Mouse (Mus musculus): ENCODE measurements around the gene Dhx35. TPM values are rescaled to one million over a fixed set of nuclear protein-coding genes. Genes with fewer than 3 reads are reported as not detected.

Gene Dhx35
- total RNA-seq (2021): 10 to 100 TPM; 16.9 to 18.4 TPM

DNA sequence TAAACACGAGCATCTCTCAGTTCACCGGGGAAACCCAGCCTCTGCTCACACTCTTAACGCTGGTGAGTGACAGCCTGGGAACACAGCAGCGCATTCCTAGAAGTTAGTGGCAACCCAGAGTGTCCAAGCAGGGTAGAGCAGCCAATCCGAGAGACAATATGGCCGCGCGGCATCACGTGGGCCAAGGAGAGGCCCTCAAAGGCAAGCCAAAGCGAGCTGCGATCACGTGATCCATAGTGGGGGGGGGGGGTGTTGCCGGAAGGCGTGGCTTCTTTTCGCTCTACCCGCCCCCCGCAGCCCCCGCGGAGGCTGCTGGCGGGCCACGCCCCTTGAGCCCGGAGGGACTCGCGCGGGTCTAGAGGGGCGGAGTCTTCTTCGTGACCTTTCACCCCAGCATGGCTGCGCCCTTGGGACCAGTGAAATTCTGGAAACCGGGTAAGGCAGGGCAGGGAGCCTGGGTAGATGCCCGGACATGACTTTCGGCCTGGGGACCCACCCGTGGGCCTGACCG is at the start of gene Dhx35:
Gene Dhx35 (plus strand): TSS at position 314 of the 511 bp plus-strand sequence.
- intact Hi-C loops (cut with DNase I): no loop called here
- DNase-seq: peak; percentile 87 to 91

DNA sequence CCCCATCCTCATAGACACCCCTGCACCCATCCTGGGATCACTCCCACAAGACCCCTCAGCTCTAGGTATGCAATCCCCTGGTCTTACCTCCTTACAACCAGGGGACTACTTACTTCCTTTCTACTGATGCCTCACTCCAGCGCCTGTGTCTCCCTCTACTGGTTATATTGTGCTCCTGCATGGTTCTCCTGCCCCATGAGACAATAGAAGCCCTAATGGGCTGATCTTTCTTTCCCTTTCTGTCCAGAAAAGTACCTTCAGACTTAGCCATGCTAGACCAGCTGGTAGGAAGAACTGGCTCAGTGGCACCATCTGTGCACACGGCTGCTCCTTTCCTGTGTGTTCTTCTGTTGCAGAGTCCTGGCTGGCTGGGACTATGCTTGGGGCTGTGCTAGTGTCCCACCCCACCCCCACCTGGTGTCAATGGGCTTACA is 49.5 kb upstream of the Dhx35 start:
- intact Hi-C loops (cut with DNase I): loop anchor here (1.0 to 5.0 kb wide), 3 partner anchors 76 to 193 kb away; no protein-coding TSS in a partner anchor
- DNase-seq: no peak

DNA sequence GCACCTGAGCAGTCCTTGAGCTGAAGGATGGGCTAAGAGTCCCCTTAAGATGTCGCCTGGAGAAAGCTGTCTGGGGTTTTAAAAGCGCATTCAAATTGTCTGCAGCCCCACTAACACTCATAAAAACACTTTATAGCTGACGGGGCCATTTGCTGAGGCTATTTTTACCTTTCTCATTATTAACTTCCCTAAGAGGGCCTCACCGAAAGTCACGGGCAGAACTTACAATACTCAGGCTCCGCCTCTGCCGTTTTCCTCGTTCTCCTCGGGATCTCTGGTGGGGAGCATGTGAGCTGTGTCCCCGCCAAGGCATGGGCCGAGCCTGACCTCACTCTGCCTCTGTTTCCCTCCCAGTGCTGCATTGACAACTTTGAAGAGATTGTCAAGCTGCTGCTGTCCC is 48.4 kb upstream of the Dhx35 start:
- no peak for DNase-seq
- intact Hi-C loops (cut with DNase I): loop anchor here (5.0 kb wide), 1 partner anchor 194 kb away; no protein-coding TSS in a partner anchor

DNA sequence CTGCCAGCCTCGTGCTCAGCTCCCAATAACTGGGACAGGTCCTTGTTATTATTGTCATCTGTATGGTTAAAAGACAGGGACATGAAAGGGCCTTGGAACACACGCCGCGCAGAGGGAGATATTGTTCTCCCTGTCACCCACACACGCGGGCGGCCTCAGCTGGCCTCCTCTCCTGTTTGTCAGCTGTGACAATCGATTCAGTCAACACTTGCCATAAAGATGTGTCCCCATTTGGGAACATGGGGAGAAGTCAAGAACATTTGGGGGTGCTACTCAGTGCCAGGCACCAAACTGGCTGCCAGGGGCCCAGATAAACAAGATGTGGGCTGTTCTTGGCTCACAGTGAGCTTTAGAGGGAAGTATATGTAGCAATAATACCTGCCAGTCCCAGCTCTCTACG is 45.2 kb upstream of the Dhx35 start:
- intact Hi-C loops (cut with DNase I): loop anchor here (5.0 kb wide), 1 partner anchor 197 kb away; no protein-coding TSS in a partner anchor
- no peak for DNase-seq

DNA sequence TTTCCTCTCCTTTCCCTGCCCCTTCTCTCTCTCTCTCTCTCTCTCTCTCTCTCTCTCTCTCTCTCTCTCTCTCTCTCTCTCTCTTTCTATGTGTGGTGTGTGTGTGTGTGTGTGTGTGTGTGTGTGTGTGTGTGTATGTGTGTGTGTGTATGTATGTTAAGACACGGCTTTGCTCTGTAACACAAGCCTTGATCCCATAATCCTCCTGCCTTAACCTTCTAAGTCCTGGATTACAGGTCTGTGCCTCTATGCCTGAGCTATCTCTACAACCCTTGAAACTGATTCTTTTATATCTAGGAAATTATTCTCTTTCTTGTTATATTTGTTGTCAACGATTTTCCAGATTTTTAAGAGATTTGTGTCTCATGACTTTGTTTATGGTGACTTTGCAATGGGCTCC is 34.4 kb upstream of the Dhx35 start:
- no peak for DNase-seq
- intact Hi-C loops (cut with DNase I): no loop called here

DNA sequence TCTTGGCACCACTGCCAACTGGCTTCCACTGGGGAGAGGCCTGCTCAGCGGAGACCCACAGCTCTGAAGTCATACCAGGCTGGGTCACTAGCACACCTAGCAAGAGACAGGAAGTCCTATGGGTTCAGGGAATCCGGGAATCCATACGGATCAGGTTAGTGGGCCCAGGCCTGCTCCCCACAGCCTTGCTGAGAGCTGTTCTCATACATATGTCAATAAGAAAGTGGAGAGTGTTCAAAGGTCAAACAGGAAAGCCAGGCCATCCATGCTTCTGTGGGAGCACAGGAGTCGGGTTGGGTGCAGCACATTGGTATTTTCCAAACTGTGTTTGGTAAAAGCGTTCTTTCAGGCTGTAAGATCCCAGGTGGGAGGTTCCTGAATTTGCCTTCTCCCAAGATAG is 32.3 kb upstream of the Dhx35 start:
- intact Hi-C loops (cut with DNase I): no loop called here
- DNase-seq: no peak

DNA sequence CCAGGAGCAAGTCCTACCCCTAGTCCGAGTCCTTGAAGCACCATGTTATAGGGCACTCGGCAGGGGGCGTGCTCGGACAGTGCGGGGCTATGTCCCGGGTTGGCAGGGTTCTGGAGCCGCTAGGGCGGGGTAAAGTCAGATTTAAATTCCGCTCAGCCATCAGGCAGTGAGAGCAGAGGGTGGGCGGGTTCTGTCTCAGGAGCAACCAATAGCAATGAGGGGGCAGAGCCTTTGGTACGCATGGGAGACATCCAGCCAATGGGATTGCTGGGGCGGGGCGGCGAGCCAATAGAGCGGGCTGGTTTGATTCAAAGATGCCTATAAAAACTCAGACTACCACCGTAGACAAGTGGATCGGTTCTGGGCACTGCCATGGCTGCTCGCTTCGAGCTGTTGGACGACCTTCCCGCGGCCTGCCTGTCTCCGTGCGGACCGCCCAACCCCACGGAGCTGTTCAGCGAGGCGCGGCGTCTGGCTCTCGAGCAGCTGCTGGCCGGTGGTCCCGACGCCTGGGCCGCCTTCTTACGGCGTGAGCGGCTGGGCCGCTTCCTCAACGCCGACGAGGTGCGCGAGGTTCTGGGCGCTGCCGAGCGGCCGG is 26.8 kb upstream of the Dhx35 start, which contains the start of gene Fam83d:
Gene Fam83d (plus strand): TSS at position 352 of the 598 bp plus-strand sequence.
- intact Hi-C loops (cut with DNase I): loop anchor here (2.0 kb wide), 1 partner anchor 85 kb away; no protein-coding TSS in a partner anchor
- peak; percentile 91 for DNase-seq

DNA sequence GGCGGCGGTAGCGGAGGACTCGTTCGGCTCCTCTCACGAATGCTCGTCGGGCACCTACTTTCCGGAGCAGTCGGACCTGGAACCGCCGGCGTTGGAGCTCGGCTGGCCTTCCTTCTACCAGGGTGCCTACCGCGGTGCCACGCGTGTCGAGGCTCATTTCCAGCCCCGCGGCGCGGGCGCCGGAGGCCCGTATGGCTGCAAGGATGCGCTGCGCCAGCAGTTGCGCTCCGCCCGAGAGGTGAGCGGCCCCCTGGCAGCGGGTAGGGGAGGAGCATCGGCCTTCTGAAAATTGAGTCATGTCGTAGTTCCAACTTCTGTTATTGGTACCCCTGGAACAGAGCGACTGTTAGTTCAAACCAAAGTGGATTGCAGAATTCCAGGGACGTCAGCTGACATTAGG is 26.3 kb upstream of the Dhx35 start:
- DNase-seq: no peak
- intact Hi-C loops (cut with DNase I): no loop called here

DNA sequence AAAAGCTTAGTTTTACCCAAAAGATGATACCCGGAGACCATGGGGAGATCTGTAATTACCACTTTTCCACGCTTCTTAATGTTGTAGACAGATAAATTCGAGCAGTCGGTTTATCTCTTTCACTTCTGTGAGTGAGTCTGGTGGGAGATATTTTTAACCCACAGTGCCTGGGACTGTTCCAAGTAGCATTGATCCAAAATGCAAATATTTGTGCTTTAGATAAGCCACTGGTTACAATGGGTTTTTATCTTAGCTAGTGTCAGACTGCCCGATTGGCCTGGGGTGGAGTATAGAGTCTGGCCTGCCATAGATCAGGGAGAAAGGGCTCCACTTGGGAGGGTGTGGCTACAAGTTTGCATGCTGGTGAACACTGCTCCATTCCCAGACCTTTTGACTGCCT is 25.8 kb upstream of the Dhx35 start:
- no peak for DNase-seq

DNA sequence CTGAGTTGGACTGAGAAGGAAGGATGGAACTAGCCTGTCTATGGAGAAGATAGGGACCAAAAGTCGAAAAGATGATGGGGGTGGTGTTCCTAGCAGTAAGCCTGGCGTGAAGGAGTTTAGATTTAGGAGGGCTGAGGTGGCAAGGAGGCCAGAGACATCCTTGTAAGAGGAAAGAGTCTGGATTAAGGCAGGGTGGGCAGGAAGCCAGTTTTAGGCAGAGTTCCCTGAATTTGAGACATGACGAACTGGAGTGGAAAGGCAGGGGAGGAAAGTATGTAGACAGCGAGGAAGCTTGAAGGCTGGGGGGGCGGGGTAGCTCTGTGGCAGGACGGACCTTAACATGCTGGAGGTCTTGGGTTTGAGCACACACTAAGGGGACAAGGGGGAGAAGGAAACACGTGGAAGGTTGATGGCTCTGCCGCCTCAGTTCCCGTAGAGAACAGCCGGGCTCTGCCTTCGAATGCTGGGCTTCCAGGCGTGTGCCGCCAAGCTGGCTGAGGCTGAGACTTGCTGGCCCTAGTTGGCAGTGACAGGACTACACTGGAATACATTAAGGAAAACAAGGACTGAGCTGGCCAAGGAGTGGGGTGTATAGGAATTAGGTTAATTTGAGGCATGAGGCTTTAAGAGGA is 24.4 kb upstream of the Dhx35 start:
- intact Hi-C loops (cut with DNase I): loop anchor here (2.0 kb wide), 1 partner anchor 21 kb away; no protein-coding TSS in a partner anchor
- DNase-seq: no peak

More for the DNA sequence above, 25.8 kb upstream of the Dhx35 start:
- intact Hi-C loops (cut with DNase I): no loop called here

DNA sequence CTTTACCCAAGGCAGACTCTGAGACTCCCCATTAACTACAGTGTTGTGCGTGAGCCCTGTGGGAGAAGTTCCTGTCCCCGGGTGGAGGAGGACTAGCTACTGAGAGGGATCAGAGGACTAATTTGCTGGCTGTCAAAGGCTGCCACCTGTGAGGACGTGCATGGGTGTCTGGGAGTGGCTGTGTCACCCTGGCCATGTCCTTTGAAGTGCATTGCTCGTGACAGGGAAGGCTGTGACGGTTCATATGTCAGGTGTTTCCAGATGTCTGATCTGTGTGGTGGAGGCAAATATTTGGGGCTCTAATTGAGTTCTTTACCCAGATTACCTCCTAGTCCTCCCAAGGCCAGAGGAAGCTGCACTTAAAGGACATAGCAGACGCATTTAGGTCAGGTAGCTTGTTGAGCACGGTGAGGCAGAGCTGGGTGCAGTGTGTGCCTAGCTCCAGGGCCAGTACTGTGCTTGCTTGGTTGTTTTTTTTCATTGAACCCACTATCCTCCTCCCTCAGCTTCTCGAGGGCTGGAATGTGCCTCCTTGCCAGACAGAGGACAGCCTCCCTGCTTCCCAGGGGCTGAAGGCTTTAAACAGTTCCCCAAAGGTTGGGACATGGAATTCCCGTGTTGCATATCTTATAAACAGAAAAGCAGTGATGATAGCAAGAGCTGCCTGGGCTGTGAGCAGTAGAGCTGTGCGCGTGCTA is 23.4 kb upstream of the Dhx35 start:
- DNase-seq: no peak
- intact Hi-C loops (cut with DNase I): loop anchor here (2.0 kb wide), 1 partner anchor 20 kb away; no protein-coding TSS in a partner anchor

DNA sequence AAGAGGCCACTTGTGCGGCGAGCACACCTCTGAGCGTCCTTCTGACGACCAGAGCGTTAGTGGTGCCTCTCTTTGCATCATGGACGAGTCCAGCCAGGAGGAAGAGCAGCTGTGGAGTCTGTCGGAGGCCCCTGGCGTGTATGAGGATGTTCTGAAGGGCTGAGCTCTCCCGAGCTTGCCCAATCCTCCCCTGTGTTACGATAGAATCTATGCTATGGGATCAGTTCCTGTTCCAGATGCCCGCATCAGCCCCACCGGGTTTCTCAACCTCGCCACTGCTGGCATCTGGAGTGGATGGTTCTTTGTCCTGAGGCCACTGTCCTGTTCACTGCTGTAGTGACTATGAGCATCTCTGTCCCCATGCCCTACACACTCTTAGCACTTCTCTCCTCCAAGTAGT is 21.8 kb upstream of the Dhx35 start:
- DNase-seq: no peak
- intact Hi-C loops (cut with DNase I): no loop called here

DNA sequence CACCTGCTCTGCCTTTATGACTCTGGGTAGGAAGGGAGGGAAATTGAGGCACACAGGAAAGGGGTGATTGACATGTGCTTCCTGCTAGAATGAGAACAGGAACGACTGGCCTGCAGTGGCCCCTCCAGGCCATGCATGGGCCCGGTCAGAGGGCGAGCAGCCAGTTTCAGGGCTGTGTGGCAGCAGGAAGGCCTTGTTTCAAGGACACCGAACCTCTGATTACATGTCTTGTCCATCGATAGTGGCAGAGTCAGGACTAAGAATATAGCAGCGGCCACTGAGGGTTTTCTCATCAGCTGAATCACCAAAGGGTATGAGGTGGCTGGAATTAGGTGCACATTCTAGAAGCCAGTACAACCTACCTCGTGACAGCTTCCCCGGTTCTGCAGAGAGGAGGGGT is 19.7 kb upstream of the Dhx35 start:
- intact Hi-C loops (cut with DNase I): no loop called here
- DNase-seq: no peak

DNA sequence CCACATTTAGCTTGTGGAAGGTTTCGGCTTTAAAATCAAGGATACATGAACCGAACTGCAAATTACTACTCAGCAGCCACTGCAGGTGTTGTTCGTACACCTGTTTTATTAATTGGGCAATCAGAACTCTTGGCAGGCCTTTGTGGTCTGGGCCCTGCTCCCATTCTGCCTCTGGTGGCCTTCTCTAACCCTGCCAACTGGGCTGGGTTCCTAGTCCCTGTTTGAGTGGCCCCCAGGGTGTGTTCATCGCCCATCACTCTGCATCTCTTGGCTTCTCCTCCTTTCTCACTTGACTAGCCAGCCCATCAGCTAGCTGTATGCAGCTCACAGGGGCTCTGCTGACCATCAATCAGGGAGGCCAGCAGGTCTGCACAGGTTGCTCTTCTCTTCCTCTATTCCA is 17.9 kb upstream of the Dhx35 start:
- intact Hi-C loops (cut with DNase I): no loop called here
- DNase-seq: no peak

DNA sequence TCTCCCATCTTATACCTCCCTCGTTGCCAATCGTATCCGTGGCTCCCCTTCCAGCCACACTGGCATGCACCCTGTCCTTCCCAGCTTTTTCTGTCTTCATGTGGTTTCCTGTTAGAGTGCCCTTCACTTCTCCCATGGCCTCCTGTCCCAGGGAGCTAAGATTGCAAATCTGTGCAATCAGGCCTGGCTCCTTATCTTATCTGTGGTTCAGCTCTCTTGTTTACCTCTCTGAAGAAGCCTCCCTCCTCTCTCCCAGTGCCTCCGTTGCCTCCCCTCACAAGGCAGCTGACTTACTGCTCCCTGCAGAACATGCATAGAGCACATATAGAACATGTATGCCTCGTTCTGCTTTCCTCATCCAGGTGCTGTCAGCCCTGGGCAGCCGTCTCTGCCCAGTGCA is 17.1 kb upstream of the Dhx35 start:
- no peak for DNase-seq
- intact Hi-C loops (cut with DNase I): no loop called here

DNA sequence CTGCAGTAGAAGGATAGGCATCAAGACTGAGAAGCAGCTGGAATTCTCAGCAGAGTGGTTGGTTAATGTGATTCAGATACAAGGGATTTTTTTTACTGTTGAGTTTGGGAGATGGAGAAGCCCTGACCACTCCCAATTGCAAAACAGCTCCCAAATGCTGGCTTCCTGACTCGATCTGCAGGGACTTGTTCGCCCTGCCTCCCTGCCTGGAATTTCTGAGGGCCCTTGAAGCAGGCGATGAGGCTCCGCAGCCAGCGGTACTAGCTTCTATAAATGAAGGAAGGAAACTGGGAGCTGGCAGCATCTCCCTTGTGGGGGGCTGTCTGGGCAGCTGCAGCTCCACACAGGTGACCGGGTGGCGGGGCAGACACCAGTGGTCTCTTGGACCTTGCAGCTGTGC is 16.3 kb upstream of the Dhx35 start:
- intact Hi-C loops (cut with DNase I): no loop called here
- no peak for DNase-seq

DNA sequence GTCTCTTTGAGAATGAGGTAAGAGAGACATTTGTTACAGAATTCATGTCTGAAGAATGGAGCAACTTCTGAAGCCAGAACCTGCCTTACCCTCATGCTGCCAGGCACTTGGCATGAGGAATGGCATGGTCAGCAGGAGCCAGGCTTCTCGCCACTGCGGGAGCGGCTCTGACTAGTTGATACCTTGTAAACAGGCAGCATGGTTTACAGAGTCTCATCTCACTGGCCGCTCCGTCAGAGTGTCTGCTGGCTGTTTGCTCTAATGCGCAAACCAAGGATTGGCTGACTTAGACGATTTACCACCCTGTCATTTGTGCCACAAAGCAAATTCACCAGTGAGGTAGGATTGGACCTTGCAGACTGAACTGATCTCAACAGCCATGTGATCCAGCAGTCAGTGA is 13.5 kb upstream of the Dhx35 start:
- intact Hi-C loops (cut with DNase I): no loop called here
- no peak for DNase-seq

DNA sequence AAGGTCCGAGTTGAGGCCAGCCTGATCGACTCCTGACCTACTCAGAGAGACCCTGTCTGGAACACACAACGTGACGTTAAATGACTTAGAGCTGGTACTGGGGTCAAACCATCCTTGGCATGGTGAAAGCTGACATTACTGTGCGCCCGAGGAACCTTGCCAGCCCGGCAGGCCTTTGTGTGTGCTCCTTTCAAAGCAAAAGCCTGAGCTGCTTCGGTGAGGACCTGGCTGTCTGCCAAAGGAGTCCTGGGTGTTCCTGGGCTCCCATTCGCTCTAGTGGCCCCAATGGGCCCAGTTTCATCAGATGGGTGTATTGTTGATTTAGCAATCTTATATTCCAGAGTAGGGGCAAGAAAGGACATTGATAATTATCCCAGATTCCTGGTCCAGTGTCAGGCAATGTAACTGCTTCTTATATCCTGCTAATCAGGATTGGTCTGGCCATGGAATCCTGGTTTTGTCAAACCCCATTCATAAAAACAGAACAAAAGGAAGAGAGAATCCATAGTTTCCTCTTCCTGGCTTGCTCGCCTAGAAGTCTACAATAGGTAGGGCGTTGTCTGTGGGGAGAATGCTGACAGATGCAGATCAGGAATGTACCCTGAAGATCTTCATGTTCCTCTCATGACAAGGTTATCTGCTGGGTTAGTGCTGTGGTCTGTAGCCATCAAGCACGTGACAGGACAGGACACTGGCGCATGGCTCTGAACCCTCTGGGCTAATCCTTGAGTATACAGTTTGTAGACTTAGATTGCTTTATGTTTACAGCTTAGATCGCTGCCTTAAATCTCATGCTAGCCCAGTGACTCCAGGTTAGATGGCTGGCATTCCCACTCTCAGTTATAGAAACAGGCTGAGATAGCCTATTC is 7.4 kb upstream of the Dhx35 start:
- intact Hi-C loops (cut with DNase I): no loop called here
- DNase-seq: no peak

DNA sequence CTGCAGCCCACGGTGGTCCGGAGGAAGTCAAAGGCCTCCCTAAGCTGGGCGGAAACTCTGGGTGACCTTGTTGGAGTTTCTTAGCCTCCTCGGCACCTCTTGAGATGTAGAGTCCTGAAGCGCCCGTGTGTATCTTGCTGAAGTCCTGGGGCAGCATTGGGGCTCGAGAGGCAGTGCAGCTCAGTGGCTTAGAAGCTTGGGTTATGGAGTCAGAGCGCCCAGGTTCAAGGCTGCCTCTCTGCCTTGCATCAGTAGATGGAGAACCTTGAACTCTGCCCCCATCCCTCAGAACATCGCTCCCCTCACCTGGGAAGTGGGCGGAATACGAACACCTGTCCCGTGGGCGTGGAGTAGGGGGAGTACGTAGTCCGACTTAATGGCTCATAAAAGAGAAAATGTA is 436 bp downstream of the Dhx35 start:
- DNase-seq: no peak
- intact Hi-C loops (cut with DNase I): no loop called here

DNA sequence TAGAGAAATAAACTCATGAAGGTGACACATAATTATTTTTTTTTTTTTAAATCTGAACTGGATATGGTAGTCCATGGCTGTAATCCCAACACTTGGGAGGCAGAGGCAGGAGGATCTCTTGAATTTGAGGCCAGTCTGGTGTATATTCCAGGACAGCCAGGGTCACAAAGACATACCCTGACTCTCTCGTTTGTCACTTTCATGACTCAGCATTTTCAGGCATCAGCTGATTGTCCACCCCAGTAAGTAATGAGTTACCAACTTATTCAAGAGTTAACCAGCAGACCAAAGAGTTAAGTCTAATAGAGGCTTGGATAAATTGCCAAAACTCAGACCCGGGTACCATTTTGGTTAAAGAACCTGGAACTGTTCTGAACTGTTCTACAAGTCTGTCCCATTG is 1.3 kb downstream of the Dhx35 start:
- DNase-seq: no peak
- intact Hi-C loops (cut with DNase I): no loop called here

Data from heart, postnatal 36 days (tissue).